Mouse (Mus musculus): Measurements from ENCODE around the gene Fam185a.

- TF ChIP-seq POLR2A (IDR thresholded peaks at IDR 0.05; ENCODE audit: borderline replicate concordance, extremely low read depth, low read depth, low read length) (no peak), CTCF (IDR thresholded peaks at IDR 0.05; ENCODE audit: insufficient read depth, low read length) (no peak)
These were observed 42.1 kb upstream of the Fam185a start for GRCm38 (mm10) chr5:21382678-21383077.
